Mouse (Mus musculus): ENCODE data around the gene Ftcd.

DNA sequence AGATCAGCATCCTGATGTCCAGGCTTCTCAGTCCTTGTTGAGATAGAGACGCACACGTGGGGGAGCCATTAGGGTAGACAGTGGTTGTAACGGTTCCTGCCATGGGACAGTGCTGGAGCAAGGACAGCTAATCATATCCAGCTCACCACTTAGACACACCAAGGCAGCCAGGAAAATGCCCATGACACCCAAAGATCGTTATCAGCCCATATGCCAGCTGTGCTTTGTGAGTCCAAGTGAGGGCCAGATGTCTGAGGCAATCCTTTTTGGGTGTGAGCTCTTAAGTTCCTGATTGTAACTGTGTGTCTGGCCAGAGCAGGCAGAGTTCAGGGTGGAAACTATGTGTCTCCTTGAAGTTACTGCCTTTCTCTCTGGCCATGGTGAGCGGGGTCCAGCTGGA is 21.4 kb upstream of the Ftcd start:
- TF ChIP-seq CTCF (IDR thresholded peaks at IDR 0.05; ENCODE audit: low read depth, low read length) (no peak), POLR2A (IDR thresholded peaks at IDR 0.05; ENCODE audit: insufficient read depth, low read length) (no peak), EP300 (IDR thresholded peaks at IDR 0.05; ENCODE audit: insufficient read depth, low read depth, low read length) (no peak)

Measured in ES-Bruce4 (cell line).